Mouse (Mus musculus) kidney, adult 2 months (tissue): ENCODE data around the gene Fbxl17.

ENCODE experiments used
- CTCF ChIP-seq: fragments of 200-500 bp; conservative IDR thresholded peaks from 2 replicates; pipeline ENCODE4 v1.5.1; 2011; ENCODE audit warnings: low read depth, mild to moderate bottlenecking, control low read depth, low read length, moderate library complexity, mixed read lengths; ENCODE audit not compliant: insufficient read depth, insufficient read length
- POLR2A ChIP-seq: fragments of 200-500 bp; IDR thresholded peaks from one replicate; pipeline ENCODE4 v1.6.1; 2011; ENCODE audit warnings: low read depth, low read length, control low read depth

DNA sequence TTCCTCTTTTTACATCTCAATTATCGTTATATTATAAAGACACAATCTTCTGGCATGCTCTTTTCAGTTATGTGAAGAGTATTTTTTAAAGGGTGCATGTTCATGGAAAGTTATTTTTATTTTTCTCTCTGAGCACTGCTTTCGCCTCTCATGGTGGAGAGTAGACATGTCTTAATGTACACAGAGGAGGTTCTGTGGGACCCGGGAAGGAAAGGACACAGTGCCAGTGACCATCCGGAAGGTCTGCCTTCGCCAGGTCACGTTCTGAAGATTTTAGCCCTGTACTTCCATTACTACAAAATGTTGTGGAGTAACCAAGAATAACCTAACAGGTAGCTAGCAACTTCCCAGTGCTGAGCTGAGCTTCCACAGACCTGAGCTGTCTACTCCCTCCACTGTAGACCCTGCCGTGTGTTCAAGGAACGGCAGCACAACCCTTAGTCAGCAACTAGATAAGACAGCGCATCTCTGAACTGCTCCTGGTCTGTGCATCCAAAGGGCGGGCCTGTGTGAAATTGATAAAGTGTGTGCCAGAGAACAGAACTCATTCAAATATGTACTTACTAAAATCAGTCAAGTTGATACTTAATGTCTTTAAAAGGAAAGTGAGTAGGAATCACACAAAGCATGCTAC is 238.2 kb downstream of the Fbxl17 start:
- no peak for TF ChIP-seq CTCF
- no peak for TF ChIP-seq POLR2A
